Mouse (Mus musculus): ENCODE measurements around the gene Paxx.

- TF ChIP-seq CTCF (conservative IDR thresholded peaks at IDR 0.05; ENCODE audit: insufficient read depth, insufficient read length, low read depth, low read length) (peak; percentile 62), POLR2A (IDR thresholded peaks at IDR 0.05; ENCODE audit: low read depth, low read length) (no peak)
Observed at GRCm38 (mm10) chr2:25421896-25422295, 39.0 kb downstream of the Paxx start.
